Mouse (Mus musculus) fibroblast of lung, adult 2 months (primary cell): Measurements from ENCODE around the gene Ten1.

ENCODE experiments used
- DNase-seq: peaks from one replicate; pipeline ENCODE4 v3.0.0-alpha.2; 2011; ENCODE audit warnings: low read depth

Ten1 gene

DNA sequence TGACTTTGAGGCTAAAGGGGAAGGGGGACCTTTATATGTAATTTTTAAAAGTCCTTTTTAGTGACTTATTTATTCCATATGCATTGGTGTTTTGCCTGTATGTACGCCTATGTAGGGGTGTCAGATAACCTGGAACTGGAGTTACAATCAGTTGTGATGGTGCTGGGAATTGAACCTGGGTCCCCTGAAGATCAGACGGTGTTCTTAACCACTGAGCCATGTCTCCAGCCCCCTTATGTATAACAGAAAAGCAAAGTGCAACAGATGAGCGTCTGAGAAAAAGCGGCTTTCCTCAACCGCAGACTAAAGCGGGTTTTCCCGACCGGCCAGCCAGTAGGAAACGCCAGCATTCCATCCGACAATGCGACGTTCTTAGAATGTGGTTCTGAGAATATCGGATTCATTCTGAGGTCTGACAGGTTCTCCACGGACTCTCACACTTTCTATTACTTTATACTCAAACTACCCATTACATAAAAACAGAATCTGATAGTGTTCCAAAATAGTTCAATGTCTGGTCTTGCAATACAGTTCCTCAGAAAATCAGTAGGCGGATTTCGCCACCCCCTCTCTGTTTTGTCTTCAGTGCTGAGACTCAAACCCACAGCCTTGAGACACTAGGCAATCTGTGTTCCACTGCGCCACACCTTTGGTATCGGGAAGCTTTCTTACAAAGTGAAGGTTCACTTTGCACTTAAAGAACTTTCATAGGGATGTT lies 1.6 kb upstream of the Ten1 start:
- DNase-seq: no peak

DNA sequence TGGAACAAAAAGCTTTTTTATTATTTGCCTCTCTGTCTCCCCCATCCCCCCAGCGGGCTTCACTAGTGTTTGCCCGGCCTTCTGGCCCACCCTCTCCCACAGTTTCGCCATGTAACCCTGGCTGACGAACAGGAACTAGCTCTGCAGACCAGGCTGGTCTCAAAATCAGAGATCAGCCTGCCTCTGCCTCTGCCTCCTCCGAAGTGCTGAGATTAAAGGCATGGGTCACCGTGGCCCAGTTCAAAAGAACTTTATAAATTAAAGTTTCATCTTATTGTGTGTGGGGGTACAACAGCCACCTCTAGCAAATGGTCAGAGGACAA lies 1.1 kb upstream of the Ten1 start:
- no peak for DNase-seq

DNA sequence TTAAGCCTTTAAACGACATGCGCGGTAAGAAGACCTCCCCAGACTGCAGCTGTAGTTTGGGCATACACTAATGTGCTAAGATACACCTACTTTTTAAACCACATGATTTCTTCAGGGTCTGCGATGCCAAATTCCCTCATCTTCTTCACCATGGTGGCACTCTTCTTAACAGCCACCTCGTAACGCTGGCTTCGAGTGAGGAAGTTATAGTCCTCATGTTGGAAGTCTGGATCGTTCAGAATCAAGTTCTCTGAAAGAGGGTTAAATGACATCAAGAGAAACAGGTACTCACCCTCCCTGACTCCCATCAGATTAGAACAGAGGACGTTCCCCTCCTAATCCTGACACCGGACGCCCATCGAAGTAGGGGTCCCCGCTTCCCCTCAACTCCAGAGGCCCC lies 523 bp upstream of the Ten1 start:
- no peak for DNase-seq

DNA sequence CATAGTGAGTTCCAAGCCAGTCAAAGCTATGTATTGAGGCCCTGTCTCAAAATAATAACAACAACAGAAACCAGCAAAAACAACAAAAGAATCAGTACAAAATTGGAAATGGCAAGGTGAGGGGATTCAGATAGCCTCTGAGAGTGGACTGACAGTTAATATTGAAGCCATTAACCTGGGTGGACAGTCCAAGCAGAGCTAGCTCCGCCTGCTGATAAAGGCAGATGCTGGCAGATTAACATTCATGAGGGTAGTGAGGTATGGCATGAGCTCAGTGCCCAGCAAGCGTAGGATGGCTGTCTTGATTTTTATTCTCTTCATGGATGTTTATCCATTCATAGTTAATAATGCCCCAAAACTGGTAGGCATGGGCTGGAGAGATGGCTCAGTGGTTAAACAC lies 2.5 kb downstream of the Ten1 start:
- no peak for DNase-seq

DNA sequence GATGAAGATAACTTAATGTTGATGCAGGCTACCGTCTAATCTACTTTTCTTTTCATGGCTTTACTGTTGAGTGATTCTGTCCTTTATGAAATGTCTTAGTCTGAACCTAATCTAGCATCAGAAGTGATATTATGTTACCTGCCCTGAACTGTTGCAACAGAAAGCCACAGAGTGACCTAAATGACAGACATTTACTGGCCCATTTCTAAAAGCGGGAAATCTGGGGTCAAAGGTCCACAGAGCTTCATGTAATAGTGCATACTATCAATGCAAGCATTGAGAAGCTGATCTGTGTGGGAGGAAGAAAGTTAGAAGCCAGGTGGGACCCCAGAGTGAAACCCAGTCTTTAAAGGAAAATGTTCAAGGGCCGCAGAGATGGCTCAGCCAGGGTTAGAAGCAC lies 4.5 kb downstream of the Ten1 start:
- no peak for DNase-seq

DNA sequence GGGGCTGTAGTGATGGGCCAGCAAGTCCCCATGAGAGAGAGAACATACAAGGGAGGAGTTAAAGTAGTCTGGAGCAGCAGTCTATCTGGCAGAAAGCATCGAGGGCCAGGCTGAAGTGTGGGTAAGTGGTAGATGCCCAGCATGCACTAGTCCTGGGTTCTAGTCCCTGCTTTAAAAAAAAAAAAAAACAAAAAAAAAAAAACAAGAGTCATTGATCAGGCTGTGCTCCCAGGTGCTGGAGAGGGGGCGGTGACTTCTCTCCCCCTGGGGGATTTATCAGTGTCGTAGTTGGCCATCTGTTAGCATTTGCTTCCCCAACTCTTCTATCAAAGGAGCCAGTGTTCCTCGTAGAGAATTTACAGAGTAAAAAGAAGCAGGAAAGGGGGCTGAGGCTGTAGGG lies 8.0 kb downstream of the Ten1 start:
- DNase-seq: no peak

DNA sequence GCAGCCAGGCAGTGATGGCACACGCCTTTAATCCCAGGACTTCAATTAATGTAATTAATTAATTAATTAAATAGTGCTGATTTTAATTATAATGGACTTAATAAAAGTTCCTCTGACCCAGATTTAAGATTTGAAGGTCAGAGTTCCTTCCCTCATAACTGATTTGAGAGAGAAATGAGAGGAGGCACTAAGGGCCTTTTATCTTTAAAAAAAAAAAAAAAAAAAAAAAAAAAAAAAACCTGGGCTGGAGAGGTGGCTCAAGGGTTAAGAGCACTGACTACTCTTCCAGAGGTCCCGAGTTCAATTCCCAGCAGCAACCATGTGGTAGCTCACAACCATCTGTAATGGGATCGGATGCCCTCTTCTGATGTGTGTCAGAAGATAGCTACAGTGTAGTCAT lies 10.0 kb downstream of the Ten1 start:
- DNase-seq: no peak

DNA sequence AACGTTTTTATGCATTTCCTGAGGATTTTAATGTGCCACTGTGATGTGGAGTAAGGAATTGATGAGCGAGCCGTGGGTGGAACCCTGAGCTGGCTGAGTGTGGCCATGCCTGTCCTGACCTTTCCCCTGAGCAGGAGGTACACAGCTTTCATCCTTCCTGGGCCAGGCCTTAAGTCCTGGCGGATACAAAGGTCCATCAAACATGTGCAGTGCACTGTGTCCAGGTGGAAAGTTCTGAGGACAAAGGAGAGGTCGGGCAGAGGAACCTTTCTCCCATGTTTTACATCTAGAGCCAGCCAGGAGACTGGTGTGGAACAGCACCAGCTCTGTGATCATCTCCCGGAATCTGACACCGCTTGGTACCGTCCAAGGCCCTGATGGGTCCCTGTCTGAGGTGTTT lies 10.6 kb downstream of the Ten1 start:
- no peak for DNase-seq

DNA sequence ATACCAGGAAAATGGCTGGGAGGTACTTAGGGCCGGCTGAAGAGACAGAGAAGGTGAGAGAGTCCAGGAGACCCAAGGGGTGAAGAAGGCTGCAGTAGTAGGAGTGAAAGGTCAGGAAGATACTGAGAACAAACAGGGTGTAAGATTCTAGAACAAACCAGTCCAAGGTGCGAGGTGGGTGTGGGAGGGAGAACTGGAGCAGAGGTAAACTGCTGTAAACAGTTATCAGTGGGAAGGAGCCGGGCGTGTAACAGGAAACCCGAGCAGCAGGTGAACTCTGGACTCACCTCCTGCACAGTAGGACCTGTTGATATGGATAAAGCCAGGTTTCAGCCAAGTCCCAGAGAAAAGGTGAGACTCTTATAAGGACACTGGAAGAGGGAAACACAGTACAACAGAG lies 12.0 kb downstream of the Ten1 start:
- DNase-seq: no peak

DNA sequence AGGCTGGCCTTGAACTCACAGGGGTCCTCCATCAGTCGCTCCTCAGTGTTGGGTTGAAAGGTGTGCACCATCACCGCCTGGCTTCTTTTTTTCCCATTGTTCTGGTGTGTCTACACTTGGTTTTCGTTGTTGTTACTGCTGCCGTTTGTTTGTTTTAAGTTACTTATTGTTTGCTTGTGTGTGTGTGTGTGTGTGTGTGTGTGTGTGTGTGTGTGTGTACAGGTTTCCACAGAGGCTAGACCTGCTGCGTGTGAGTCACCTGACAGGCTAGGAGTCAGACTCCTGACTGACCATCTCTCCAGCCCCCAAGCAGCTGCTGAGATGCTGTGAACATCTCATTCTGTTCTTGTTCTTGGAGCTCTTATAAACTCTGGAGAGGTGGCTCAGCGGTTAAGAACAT lies 14.2 kb downstream of the Ten1 start:
- DNase-seq: no peak

DNA sequence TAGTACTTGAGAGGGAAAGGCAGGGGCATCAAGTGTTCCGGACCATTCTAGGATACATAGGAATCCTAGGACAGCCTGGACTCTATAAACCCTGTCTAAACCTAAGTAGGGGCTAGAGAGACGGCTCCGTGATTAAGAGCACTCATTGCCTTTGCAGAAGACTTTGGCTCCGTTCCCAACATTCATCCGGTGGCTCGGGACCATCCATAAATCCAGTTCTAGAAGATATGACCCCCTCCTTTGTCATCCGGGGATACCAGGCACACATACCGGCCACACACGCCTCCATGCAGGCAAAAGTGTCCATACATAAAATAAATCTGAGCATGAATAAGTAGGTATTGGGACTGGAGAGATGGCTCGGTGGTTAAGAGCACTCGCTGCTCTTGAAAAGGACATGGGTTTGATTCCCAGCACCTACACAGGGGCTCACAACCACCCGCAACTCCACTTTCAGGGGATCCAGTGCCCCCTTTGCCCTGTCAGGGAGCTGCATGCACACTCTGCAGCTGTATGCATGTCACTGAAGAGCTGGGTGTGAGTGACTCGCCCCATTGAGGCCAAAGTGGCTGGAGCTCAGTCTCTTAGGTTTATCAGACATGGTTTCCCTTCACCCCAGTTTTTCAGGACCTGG lies 15.3 kb downstream of the Ten1 start:
- no peak for DNase-seq

DNA sequence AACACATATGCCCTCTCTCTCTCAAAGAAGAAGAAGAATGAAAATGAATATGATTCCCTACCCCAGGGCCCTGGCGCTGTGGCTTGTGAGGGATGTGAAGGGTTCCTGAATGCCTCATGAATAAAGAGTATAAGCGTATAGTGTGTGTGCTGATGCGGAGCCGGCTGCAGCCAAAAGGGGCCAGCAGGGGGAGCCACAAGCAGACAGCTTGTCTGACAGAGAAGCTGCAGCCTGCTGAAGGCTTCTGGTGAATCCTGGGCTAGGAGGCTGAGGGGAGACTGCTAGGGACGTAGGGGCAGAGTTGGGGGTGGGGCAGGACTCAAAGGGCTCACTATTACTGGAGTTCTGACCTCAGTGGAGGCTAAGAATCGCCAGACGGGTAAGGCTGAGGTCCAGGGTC lies 16.5 kb downstream of the Ten1 start:
- DNase-seq: no peak

DNA sequence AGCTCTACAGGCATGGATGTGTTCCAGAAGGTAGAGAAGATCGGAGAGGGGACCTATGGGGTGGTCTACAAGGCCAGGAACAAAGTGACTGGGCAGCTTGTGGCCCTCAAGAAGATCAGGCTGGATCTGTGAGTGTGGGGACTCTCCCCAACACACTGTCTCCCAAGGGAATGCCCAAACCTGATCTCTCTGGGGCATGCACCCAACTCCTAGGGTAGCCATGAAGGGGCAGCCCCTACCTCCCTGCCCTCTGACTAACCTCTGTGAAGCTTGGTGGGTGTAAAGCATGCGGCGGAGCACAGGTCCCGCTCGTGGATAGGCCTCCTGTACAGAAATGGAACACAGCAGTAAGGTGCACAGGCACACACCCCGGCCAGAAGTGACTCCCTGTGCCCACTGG lies 17.3 kb downstream of the Ten1 start:
- DNase-seq: no peak

DNA sequence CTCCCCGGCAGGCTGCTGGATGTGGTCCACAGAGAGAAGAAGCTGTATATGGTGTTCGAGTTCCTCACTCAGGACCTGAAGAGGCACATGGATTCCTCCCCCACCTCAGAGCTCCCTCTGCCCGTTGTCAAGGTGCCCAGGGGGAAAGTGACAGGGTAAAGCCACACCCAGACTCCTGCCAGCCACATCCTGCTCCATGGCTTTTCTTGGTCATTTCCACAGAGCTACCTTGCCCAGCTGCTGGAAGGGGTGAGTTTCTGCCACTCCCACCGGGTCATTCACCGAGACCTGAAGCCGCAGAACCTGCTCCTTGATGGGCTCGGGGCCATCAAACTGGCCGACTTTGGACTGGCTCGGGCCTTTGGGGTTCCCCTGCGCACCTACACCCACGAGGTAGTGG lies 17.9 kb downstream of the Ten1 start:
- no peak for DNase-seq

DNA sequence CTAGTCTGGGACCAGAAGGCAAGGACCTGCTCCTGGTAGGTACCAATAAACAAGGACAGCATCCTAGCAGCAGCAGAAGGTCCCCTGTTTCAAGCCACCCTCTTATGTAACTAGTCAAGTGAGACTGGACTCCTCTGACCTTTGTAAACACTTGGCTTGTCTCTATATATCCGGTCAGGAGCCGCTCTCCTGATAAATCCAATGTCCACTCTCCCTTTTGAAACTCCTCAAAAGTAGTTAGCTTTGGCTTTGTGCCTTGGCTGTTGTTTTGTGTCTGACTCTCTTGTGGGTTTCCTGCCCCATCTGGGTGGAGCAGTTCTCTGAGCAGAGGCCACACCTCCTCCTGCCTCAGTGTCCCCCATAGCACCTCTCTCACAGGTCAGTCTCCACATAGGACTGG lies 19.6 kb downstream of the Ten1 start:
- no peak for DNase-seq

DNA sequence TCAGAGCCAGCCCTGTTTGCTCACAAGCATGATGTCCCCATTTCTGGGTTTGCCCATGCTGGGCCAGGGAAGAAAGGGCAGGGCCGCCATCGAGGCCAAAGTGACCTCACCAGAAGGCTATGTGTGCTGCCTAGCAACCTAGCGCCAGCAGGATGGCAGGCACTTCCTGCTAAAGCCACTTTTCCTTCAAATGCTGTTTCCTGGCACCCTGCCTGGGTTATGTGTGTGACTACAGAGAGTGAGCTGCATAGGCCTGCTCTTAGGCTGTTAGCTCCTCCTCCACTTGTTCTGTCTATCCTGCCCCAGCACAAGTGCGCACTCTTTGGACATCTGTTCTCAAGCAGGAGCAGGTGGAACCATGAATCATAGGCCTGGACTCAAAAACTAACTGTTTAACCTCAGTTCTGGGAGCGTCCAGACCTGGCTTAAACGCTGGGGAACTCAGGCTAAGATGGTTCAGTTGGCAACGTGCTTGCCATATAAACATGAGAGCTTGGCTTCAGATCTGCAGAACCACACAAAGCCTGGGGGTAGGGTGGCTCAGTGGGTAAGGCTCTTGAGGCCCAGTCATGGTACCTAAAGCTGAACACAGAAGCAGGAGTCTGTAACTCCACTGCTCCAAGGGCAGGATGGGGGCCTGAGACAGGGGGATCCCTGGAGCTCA lies 20.2 kb downstream of the Ten1 start:
- peak; percentile 97 for DNase-seq

DNA sequence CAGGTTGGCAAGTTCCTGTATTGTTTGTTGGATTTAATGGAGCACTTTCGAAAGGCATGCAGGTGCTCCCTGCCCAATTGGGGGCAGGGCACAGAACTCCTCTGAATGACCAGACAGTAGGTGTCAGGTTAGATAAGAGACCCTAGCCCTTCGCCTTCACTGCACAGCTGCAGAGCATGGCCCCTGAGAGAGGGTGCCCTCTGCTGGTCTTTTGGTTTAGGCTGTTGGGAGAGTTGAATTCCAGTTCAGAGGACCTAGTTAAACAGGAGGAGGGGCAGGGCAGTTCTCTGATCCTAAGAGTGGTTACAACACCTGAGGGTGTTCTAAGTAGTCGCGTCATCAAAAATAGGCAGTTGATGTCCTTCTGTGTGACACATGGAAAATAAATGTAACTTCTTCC lies 21.2 kb downstream of the Ten1 start:
- DNase-seq: peak; percentile 29

DNA sequence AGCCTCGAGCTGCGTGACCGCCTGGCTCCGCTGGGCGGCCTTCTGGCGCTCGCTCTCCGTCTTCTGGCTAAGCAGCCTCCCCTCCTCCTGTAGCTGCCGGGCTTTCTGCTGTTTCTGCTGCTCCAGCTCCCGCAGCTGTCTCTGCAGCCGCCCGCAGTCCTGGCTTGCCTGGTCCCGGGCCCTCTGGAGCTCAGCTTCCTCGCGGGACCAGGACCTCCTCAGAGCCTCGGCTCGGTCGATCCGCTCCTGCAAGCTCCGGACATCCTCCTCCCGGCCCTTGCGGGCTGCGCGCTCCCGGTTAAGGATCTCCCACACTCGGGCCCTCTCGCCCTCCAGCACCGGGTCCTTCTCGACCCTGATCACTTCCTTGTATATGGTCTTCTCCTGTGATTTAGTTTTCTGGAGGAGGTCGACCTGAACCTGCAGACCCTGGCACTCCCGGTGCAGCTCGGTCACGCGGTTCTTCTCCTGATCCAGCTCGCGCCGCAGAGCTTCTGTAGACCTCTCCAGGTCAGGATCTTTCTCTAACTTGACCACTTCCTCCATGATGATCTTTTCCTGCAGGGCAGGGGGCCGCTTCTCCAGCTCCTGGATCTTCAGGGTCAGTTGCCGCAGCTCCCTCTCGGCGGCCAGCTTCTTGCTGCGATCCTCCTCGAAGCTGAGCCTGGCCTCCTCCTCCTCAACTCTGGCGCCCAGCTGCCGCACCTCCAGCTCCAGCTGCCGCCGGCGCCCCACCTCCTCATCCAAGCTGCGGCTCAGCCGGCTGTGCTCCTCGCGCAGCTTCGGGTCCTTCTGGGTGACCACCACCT lies 23.5 kb downstream of the Ten1 start:
- DNase-seq: no peak

DNA sequence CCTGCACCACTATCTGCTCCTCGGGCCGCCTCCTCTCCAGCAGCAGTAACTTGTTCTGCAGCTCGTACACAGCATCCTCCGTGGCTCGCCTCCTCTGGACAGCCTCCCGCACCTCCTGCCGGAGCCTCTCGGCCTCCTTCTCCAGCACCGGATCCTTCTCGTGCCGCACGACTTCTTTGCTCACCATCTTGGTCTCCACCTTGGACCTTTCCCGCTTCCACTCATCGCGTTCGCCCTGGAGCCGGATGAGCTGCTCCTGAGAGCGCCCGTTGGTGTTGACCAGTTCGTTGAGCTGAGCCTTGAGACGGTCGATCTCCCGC lies 24.0 kb downstream of the Ten1 start:
- no peak for DNase-seq

DNA sequence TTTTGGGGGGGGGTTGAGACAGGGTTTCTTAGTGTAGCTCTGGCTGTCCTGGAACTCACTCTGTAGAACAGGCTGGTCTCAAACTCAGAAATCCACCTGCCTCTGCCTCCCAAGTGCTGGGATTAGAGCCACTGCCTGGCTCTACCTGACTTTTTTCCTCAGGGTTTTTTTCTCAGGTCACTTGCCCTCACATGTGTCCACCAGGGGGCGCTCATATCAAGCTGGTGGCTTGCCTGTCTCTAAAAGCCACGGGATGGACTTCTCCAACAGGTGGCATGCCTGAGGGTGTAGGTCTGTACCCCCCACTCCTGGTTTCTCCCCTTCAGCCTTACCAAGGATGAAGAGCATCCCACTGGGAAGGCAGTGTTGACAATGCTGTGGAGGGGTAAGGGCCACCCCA lies 27.8 kb downstream of the Ten1 start:
- peak; percentile 22 for DNase-seq

DNA sequence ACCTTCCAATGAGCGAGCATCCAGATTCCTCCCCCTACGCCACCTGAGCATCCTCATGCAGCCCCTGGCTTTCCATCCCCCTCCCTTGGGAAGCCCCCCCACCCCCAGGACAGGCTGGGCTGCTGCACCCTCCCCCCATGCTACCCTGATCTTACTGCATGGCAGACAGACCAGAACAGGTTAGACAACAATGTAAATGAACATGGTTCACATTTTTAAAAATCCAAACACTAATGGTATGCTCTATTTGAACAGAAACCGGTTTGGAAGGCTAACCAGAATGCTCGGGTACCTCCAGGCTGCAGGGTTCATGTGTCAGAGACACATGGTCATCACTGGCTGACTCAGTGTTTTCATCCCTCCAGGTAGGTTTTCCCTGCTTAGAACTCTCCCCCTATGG lies 30.0 kb downstream of the Ten1 start:
- no peak for DNase-seq

DNA sequence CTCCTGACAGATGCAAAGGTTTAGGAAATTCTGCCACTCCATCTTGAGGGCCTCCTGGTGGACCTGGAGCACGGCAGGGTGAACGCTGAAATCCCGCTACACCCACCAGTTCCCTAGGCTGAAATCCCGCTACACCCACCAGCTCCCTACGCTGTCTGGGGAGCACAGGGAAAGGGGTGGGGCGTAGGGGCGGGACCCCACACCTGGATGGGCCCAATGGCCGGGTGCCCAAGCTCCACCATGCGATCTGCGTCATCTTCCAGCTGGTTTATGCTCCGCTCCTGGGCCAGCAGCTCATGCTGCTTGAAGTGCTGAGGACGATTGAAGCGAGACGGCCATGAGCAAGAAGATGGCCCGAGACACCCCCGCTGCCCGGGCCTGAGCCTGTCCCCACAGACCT lies 33.8 kb downstream of the Ten1 start:
- no peak for DNase-seq

DNA sequence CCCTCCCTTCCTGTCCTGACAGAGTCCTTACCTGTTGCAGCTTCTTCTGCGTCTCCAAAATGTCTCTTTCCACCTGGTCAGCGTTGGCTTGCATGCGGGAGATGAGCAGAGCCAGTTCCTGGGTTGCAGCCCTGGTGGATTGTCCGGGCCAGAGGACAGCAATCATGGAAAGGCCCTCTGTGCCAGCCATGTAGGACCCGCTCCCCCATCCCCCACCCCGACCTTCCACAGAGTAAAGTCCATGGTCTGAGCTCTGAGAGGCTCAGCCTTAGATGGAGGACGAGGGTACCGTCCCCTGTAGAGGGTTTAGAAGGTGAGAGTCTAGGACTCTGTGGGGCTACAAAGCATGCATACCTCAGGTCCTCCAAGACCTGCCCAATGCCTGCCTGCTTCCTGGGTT lies 36.2 kb downstream of the Ten1 start:
- no peak for DNase-seq
